Mouse (Mus musculus): ENCODE results near the gene Apoa4. TPM values are rescaled to one million over a fixed set of nuclear protein-coding genes. Genes with fewer than 3 reads are reported as not detected.

Gene Apoa4
- polyA plus RNA-seq, 2 experiments from 2014 or later, result not detected

DNA sequence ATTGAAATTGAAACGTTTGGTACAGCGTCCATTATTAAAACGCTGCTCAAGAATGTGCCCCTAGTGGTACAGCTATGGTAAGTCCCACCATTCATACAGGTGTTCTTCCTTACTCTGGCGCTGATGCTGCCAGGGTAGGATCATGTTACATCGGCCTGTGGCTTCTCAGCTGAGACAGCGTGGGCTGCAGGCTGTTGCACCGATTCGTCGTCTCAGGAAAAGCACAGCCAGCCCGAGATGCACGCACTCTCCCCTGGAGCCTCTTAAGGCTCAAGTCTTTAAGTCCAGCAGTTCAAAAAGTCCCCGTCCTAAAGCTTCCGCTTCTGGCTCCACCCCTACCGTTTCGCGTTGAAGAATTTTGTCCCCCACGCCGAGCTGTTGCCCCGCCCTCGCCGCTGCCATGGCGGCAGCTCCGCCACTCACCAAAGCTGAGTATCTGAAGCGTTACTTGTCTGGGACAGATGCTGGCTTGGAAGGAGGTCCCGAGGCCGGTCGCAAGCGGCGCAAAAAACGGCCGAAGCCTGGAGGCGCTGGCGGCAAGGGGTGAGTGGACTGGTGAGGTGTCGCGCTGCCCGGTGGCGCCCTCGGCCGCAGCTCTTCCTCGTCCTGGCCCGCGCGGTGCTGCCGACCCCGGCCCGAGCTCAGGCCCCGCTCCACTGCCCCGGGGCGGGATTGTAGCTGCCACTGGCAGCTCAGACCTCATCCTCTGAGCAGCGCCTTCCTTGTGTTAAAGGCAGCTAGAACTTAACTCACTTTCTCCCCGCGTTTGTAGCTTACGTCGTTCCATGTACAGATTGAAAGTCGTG lies 42.3 kb downstream of the Apoa4 start, which contains the start of gene Bud13:
Gene Bud13, plus strand, starts transcription at position 378 of the 806 bp plus-strand sequence.
- ATAC-seq, result peak; percentile 91

Other genes with a start within 250 kb of the Apoa4 start
- gene Pafah1b2, start 228.0 kb upstream of the Apoa4 start, polyA plus RNA-seq (2017; shearing (Covaris generic)), result 10 to 100 TPM; 59.9 to 63.9 TPM
- gene Sik3, start 227.9 kb upstream of the Apoa4 start, polyA plus RNA-seq (2017; shearing (Covaris generic)), result 10 to 100 TPM in 1 of 2 experiments, 1 to 10 TPM in 1; 7.9 to 10.4 TPM
- not detected for gene Apoa1, start 12.1 kb upstream of the Apoa4 start, polyA plus RNA-seq (2017; shearing (Covaris generic))
- gene Apoc3, start 5.1 kb upstream of the Apoa4 start, polyA plus RNA-seq (2017; shearing (Covaris generic)), result not detected
- gene Apoa5, start 27.9 kb downstream of the Apoa4 start, polyA plus RNA-seq (2017; shearing (Covaris generic)), result not detected
- gene Zpr1, start 32.4 kb downstream of the Apoa4 start, polyA plus RNA-seq (2017; shearing (Covaris generic)), result 10 to 100 TPM; 32.5 to 40.7 TPM
- 10 to 100 TPM; 15.7 to 16.6 TPM for gene Bud13, start 42.3 kb downstream of the Apoa4 start, polyA plus RNA-seq (2017; shearing (Covaris generic))
- not detected for gene 4931429L15Rik, start 79.3 kb downstream of the Apoa4 start, polyA plus RNA-seq (2017; shearing (Covaris generic))